Mouse (Mus musculus) heart, postnatal 0 days (tissue): ENCODE measurements at regions not wholly inside any gene's neighbourhood (a gene's known extent, or its start where the extent isn't known, plus 50 kb on each side); places are given as distances from the start of the nearest gene placed in this dataset.

Source experiments
- CTCF ChIP-seq: IDR thresholded peaks from 2 replicates; pipeline ENCODE4 v1.5.1; 2016; ENCODE audit warnings: antibody characterized with exemption, control low read depth, low read depth
- EP300 ChIP-seq: IDR thresholded peaks from 2 replicates; pipeline ENCODE4 v1.6.1; 2016; ENCODE audit warnings: antibody characterized with exemption, low read depth

- TF ChIP-seq EP300, result no peak
- TF ChIP-seq CTCF, result no peak
Observed at GRCm38 (mm10) chr7:93023489-93024130, 56.1 kb upstream of the Fam181b start.
